Mouse (Mus musculus): ENCODE results near the gene Fgf8. TPM values are rescaled to one million over a fixed set of nuclear protein-coding genes. Genes with fewer than 3 reads are reported as not detected.

The Fgf8 gene
- polyA plus RNA-seq, 1 experiment from 2014 or later, result 0.35 TPM

- Histone ChIP-seq H3K27me3 (ENCODE audit: control insufficient read depth, insufficient read depth, low read length) (0 out of 2 replicates have a peak, but pooled peaks cover 2% of the 10 kb centered on the region), H3K9ac (replicated peaks; ENCODE audit: low read depth, low read length) (no peak overlapping the region), H3K27ac (ENCODE audit: low read depth, low read length) (no peak overlapping the region), H3K36me3 (ENCODE audit: control insufficient read depth, insufficient read depth, low read length) (peaks cover 36% of the 10 kb centered on the region), H3K4me1 (ENCODE audit: control insufficient read depth, insufficient read depth, low read length) (peaks cover 9% of the 10 kb centered on the region), H3K9me3 (ENCODE audit: control insufficient read depth, low read length) (no peaks in the 10 kb centered on the region), H3K4me2 (ENCODE audit: low read depth, low read length) (no peak overlapping the region), H3K4me3 (ENCODE audit: low read depth, low read length) (no peak overlapping the region)
- no peak for ATAC-seq (ENCODE audit: low read depth)
- WGBS, result 91% methylated on average over 7 of the region's 7 CpGs
These were observed 9.2 kb upstream of the Fgf8 start for GRCm38 (mm10) chr19:45751881-45752280.

GRCm38 (mm10) chr19:45749243-45750043 lies 6.7 kb upstream of the Fgf8 start, which contains the start of gene Npm3:
Npm3 (minus strand) TSS chr19:45749591.
- 1% methylated on average over 58 of the region's 60 CpGs for WGBS
- H3K9ac ChIP-seq (replicated peaks; ENCODE audit: low read depth, low read length), result peak within 1 kb of the TSS; percentile 72
- peak within 1 kb of the TSS; percentile 97 for H3K4me2 ChIP-seq (ENCODE audit: low read depth, low read length)
- peaks cover 20% of the 10 kb centered on the region for H3K27me3 ChIP-seq (ENCODE audit: control insufficient read depth, insufficient read depth, low read length)
- ATAC-seq (ENCODE audit: low read depth), result peak; percentile 88
- H3K36me3 ChIP-seq (ENCODE audit: control insufficient read depth, insufficient read depth, low read length), result peaks cover 18% of the 10 kb centered on the region
- no peaks in the 10 kb centered on the region for H3K9me3 ChIP-seq (ENCODE audit: control insufficient read depth, low read length)
- peaks cover 9% of the 10 kb centered on the region for H3K4me1 ChIP-seq (ENCODE audit: control insufficient read depth, insufficient read depth, low read length)
- no peak within 1 kb of the TSS; the same call in 1 of the 2 replicates for H3K27ac ChIP-seq (ENCODE audit: low read depth, low read length)
- H3K4me3 ChIP-seq (ENCODE audit: low read depth, low read length), result peak within 1 kb of the TSS; percentile 81

GRCm38 (mm10) chr19:45748691-45749242 lies 6.1 kb upstream of the Fgf8 start:
- Histone ChIP-seq H3K4me1 (ENCODE audit: control insufficient read depth, insufficient read depth, low read length) (peaks cover 9% of the 10 kb centered on the region), H3K27ac (ENCODE audit: low read depth, low read length) (no peak overlapping the region), H3K9ac (replicated peaks; ENCODE audit: low read depth, low read length) (peak overlapping the region; percentile 72), H3K27me3 (ENCODE audit: control insufficient read depth, insufficient read depth, low read length) (peaks cover 27% of the 10 kb centered on the region), H3K36me3 (ENCODE audit: control insufficient read depth, insufficient read depth, low read length) (peaks cover 11% of the 10 kb centered on the region), H3K9me3 (ENCODE audit: control insufficient read depth, low read length) (no peaks in the 10 kb centered on the region), H3K4me3 (ENCODE audit: low read depth, low read length) (peak overlapping the region; percentile 81), H3K4me2 (ENCODE audit: low read depth, low read length) (peak overlapping the region; percentile 97)
- WGBS, result 2% methylated on average over 32 of the region's 33 CpGs
- ATAC-seq (ENCODE audit: low read depth), result peak; percentile 16; the same call in 1 of the 2 replicates

- peaks cover 31% of the 10 kb centered on the region for H3K27me3 ChIP-seq (ENCODE audit: control insufficient read depth, insufficient read depth, low read length)
- H3K9ac ChIP-seq (replicated peaks; ENCODE audit: low read depth, low read length), result no peak overlapping the region
- H3K9me3 ChIP-seq (ENCODE audit: control insufficient read depth, low read length), result no peaks in the 10 kb centered on the region
- WGBS, result 50% methylated on average over 9 of the region's 9 CpGs
- peak overlapping the region; percentile 81; the same call in 1 of the 2 replicates for H3K4me3 ChIP-seq (ENCODE audit: low read depth, low read length)
- ATAC-seq (ENCODE audit: low read depth), result no peak
- H3K27ac ChIP-seq (ENCODE audit: low read depth, low read length), result no peak overlapping the region
- H3K36me3 ChIP-seq (ENCODE audit: control insufficient read depth, insufficient read depth, low read length), result peaks cover 6% of the 10 kb centered on the region
- peak overlapping the region; percentile 97 for H3K4me2 ChIP-seq (ENCODE audit: low read depth, low read length)
- H3K4me1 ChIP-seq (ENCODE audit: control insufficient read depth, insufficient read depth, low read length), result peaks cover 9% of the 10 kb centered on the region
These were observed 5.5 kb upstream of the Fgf8 start for GRCm38 (mm10) chr19:45748206-45748605.

GRCm38 (mm10) chr19:45747028-45747867 lies 4.5 kb upstream of the Fgf8 start:
- no peak overlapping the region for H3K4me3 ChIP-seq (ENCODE audit: low read depth, low read length)
- H3K4me1 ChIP-seq (ENCODE audit: control insufficient read depth, insufficient read depth, low read length), result peaks cover 16% of the 10 kb centered on the region
- H3K27ac ChIP-seq (ENCODE audit: low read depth, low read length), result no peak overlapping the region
- H3K4me2 ChIP-seq (ENCODE audit: low read depth, low read length), result no peak overlapping the region
- peaks cover 6% of the 10 kb centered on the region for H3K36me3 ChIP-seq (ENCODE audit: control insufficient read depth, insufficient read depth, low read length)
- 32% methylated on average over 11 of the region's 11 CpGs for WGBS
- no peak for ATAC-seq (ENCODE audit: low read depth)
- no peaks in the 10 kb centered on the region for H3K9me3 ChIP-seq (ENCODE audit: control insufficient read depth, low read length)
- H3K27me3 ChIP-seq (ENCODE audit: control insufficient read depth, insufficient read depth, low read length), result peaks cover 37% of the 10 kb centered on the region
- H3K9ac ChIP-seq (replicated peaks; ENCODE audit: low read depth, low read length), result no peak overlapping the region

- H3K9ac ChIP-seq (replicated peaks; ENCODE audit: low read depth, low read length), result no peak overlapping the region
- no peak overlapping the region for H3K27ac ChIP-seq (ENCODE audit: low read depth, low read length)
- peaks cover under 1% of the 10 kb centered on the region; the same call in 1 of the 2 replicates for H3K36me3 ChIP-seq (ENCODE audit: control insufficient read depth, insufficient read depth, low read length)
- no peak overlapping the region for H3K4me3 ChIP-seq (ENCODE audit: low read depth, low read length)
- no peak overlapping the region for H3K4me2 ChIP-seq (ENCODE audit: low read depth, low read length)
- 10% methylated on average over 29 of the region's 29 CpGs for WGBS
- peaks cover 45% of the 10 kb centered on the region for H3K27me3 ChIP-seq (ENCODE audit: control insufficient read depth, insufficient read depth, low read length)
- ATAC-seq (ENCODE audit: low read depth), result no peak
- H3K9me3 ChIP-seq (ENCODE audit: control insufficient read depth, low read length), result no peaks in the 10 kb centered on the region
- peaks cover 16% of the 10 kb centered on the region for H3K4me1 ChIP-seq (ENCODE audit: control insufficient read depth, insufficient read depth, low read length)
These were observed 3.7 kb upstream of the Fgf8 start for GRCm38 (mm10) chr19:45746153-45747020.

GRCm38 (mm10) chr19:45745344-45746152 lies 2.8 kb upstream of the Fgf8 start:
- peaks cover 53% of the 10 kb centered on the region for H3K27me3 ChIP-seq (ENCODE audit: control insufficient read depth, insufficient read depth, low read length)
- no peak overlapping the region for H3K9ac ChIP-seq (replicated peaks; ENCODE audit: low read depth, low read length)
- H3K9me3 ChIP-seq (ENCODE audit: control insufficient read depth, low read length), result no peaks in the 10 kb centered on the region
- 3% methylated on average over 32 of the region's 32 CpGs for WGBS
- H3K4me1 ChIP-seq (ENCODE audit: control insufficient read depth, insufficient read depth, low read length), result peaks cover 16% of the 10 kb centered on the region
- H3K27ac ChIP-seq (ENCODE audit: low read depth, low read length), result no peak overlapping the region
- no peak overlapping the region for H3K4me3 ChIP-seq (ENCODE audit: low read depth, low read length)
- H3K4me2 ChIP-seq (ENCODE audit: low read depth, low read length), result no peak overlapping the region
- no peak for ATAC-seq (ENCODE audit: low read depth)
- H3K36me3 ChIP-seq (ENCODE audit: control insufficient read depth, insufficient read depth, low read length), result no peaks in the 10 kb centered on the region

- no peaks in the 10 kb centered on the region for H3K9me3 ChIP-seq (ENCODE audit: control insufficient read depth, low read length)
- no peaks in the 10 kb centered on the region for H3K36me3 ChIP-seq (ENCODE audit: control insufficient read depth, insufficient read depth, low read length)
- no peak overlapping the region for H3K4me3 ChIP-seq (ENCODE audit: low read depth, low read length)
- peaks cover 70% of the 10 kb centered on the region for H3K27me3 ChIP-seq (ENCODE audit: control insufficient read depth, insufficient read depth, low read length)
- ATAC-seq (ENCODE audit: low read depth), result no peak
- no peak overlapping the region for H3K9ac ChIP-seq (replicated peaks; ENCODE audit: low read depth, low read length)
- H3K4me2 ChIP-seq (ENCODE audit: low read depth, low read length), result no peak overlapping the region
- H3K4me1 ChIP-seq (ENCODE audit: control insufficient read depth, insufficient read depth, low read length), result peaks cover 12% of the 10 kb centered on the region
- no peak overlapping the region for H3K27ac ChIP-seq (ENCODE audit: low read depth, low read length)
- 18% methylated on average over 7 of the region's 7 CpGs for WGBS
These were observed 904 bp upstream of the Fgf8 start for GRCm38 (mm10) chr19:45743619-45744018.

All from neural tube, embryonic 14.5 days (tissue).